Mouse (Mus musculus) kidney, postnatal 36 days (tissue): ENCODE measurements around the gene Fbxo31.

ENCODE experiments used
- DNase-seq, 2 experiments: peaks; one replicate each; pipeline ENCODE4 v3.0.0; 2021 to 2022; ENCODE audit warnings: mixed read lengths in 2 of 2

Fbxo31 gene

DNA sequence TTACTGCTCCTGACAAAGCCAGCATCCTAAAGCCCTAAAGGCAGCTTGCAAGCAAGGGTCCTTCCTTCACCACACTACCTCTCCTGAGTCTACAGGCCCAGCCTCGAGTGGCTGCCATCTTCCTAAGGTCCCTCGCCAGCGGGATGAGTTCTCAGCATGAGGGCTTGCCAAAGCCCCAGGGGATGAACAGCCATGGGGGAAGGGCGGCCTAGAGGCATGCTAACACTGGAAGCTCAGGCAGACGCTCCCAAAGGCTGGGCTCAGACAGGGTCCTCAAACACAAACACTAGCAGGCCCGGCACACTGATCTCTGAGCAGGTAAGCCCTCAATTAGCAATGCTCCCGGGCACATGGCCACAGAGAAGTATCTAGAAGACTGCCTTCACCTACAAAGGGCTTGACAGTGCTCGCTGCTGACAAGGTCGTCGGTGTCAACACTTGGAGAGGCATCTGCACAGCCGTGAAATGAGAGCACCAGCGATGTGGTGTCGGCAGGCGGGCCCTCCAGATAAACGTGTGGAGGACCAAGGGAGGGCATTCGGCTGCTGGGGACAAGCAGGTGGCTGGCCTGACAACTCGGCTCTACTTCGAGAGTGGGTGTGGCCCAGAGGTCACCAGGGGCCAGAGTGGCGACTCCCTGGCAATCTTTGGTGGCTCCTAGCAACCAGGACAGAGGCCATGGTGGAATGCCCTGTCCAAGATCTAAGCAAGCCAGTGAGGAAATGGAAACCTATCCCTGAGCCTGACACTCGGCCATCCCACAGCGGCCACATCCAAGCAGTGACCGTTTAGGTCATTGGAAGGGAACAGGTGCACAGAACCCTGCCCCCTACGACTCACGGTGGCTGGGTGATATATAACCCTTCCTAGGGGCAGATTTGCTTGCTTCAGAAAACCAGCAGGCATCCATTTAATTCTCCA, 27.3 kb downstream of the Fbxo31 start:
- no peak for DNase-seq

GRCm38 (mm10) chr8:121550056-121550455, 28.6 kb downstream of the Fbxo31 start:
- DNase-seq: no peak

DNA sequence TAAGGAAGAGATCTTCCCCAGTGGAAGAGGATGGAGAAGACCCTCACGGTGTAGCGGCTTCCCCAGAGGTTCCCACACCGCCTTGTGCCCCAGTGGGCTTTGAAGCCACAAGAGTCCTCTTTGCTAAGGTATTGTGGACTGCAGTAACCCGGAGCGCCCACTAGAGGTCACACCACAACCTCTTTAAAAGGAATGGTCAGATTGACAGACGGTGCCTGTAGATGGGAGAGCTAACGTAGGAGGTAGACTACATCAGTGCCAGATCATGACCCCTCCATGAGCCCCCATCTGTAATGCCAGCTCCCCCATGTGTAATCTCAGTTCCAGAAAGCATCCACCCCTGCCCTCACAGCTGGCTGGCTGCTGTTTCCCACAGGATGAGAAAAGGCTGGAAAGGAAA, 31.5 kb downstream of the Fbxo31 start:
- peak; percentile 67 to 87 for DNase-seq

DNA sequence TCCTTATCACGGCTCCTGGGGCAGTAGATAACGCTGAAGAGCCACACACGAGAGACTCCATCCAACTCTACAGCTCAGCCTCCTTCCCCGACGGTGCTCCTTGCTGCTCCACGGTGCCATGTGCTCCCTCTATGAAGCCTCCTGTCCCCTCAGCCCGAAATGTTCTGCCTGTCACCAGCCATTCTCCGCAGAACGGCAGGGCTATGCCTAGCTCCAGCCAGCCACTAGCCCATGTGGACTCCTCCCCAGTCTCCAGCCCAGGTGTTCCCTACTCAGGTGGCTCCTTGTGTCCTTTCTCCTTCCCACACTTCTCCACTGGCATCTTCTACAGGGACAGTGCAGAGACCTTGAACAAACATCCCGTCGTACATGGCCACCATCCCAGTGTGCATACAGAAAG, 33.7 kb downstream of the Fbxo31 start:
- no peak for DNase-seq

DNA sequence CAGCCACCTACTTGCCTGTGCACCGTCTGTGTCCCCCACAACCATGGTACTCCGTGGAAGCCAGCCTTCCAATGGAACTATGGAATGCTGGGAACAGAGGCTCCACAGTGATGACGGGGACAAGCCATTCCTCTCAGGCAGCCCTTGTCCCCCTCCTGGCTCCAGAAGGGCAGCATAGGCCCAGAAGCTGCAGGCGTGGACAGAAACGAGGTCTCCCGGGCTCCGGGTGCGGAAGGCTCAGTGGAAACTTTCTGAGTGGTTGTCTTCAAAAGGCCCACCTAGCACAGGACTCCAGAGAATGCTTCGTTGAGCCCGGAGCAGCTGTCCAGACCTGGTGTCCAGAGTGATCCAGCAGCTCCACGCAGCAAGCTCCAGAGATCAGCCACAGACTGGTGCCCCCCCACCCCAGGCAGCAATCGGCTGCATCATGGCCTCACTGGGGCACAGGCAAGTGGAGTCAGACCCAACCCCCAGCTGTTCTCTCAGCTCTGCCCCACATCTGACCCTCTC, 34.3 kb downstream of the Fbxo31 start, which contains the start of gene 1700018B08Rik:
Gene 1700018B08Rik (minus strand): TSS at position 45 of the 510 bp plus-strand sequence.
- DNase-seq: no peak

DNA sequence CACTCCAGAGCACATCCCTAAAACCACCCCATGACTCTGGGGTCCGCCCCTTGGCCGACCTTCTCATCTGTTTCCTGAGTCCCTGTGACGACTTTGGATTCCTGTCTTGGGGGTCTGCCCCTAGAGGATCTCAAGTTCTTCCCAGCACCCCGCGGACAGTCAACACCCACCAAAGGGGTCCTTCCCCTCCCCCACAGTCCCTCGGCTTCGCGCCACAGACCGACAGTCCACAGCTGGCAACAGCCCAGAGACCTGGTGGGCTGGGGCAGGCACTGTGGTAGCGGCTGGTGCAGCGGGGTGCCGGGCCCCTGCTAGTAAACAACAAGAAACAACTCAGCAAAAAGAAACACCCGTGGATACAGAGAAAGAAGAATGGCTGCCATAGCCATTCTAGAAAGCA, 35.7 kb downstream of the Fbxo31 start:
- DNase-seq: no peak

DNA sequence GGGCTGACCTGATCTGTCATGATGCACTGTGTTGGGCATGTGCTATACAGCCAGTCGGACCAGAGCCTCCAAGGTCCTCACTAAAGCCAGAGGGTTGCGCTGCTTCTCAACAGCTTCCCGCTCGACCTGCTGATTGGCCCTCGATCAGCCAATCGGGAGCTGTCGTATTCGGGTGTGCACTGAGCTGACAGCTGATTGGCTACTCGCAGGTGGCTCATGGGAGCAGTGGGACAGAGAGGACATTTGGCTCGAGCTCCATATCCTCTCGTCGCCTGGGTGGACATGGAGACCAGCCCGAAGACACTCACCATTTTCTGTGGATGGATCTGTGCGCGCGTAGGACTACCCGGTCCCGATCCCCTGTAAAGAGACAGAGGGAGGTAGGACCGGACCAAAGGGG, 36.7 kb downstream of the Fbxo31 start:
- no peak for DNase-seq

GRCm38 (mm10) chr8:121532381-121532780, 46.2 kb downstream of the Fbxo31 start:
- peak; percentile 21 to 61 for DNase-seq

- DNase-seq: no peak
Measured at GRCm38 (mm10) chr8:121530639-121531038, 48.0 kb downstream of the Fbxo31 start.

DNA sequence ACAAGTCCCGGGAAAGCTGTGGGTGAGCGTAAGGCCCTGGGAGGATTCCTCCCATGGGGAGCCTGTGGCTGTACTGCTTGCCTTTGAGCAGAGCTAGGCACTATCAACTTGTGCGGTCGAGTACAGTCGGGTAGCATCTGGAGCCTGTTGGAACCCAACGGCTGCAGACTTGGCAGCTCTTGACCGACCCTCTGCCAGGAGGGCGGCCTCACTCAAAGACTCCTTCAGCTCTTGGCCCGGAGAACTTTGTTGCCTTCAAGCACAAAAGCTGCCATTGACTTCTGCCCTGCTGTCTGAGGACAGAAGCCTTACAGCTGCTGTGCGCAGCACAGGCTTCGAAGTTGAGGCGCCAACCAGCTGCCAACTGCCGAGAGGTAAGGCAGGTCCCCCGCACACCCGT, 49.8 kb downstream of the Fbxo31 start:
- peak in 1 of 2 experiments; percentile 47 for DNase-seq

GRCm38 (mm10) chr8:121527751-121528150, 50.9 kb downstream of the Fbxo31 start:
- DNase-seq: no peak

DNA sequence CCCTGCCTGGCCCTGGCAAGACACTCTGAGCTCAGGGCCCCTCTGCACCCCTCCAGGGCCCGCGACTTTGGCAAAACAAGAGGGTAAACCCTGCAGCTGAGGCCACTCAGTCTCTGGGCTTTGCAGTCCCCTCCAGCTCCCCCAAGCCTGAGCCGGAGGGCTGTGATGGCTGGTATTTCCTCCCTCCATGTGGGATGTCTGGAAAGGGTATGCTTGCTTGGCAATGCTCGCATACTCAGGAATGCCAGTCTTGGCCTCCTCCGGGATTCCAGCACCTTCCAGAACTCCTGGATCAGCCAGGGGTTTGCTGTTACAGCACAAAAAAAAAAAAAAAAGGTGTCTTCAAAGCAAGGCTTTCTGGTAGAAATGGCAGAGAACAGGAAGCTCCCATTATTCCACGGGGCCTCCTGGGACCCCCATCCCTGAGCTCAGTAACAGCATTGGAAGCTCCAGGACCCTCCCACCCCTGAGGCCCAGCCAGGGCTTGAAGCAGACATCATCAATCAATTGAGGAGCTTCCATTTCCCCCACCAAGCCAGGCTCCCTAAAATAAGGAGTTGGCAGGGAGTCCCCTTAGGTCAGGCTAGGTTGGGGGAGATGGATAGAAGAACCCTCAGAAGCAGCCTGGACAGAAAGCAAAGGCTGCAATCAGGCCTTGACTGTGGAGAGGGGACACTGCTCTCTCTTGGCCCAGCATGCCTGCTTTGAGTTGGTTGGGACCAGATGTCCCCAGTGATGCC, 51.6 kb downstream of the Fbxo31 start:
- no peak for DNase-seq

- peak in 1 of 2 experiments; percentile 26 for DNase-seq
Measured at GRCm38 (mm10) chr8:121525111-121525818, 53.3 kb downstream of the Fbxo31 start.

DNA sequence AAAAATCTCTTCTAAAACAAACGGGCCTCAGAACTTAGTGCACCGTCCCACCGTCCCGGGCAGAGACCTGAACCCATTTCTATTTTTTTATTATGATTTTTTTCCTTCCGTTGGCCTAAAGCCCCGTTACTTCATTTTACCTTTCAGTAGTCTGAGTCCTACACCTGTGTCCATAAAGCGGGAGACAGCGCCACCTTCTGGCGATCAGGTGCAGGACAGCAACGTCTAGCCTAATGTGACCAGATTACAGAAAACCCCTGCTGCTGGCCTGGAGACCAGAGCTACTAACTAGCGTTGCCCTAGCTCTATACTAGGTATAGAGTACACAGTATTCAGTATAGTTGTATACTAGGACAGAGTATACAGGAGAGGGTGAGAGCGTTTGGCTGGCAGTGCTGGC, 65.2 kb downstream of the Fbxo31 start:
- DNase-seq: peak; percentile 77 to 93

- DNase-seq: no peak
Measured at GRCm38 (mm10) chr8:121511751-121512150, 66.9 kb downstream of the Fbxo31 start.
